Mouse (Mus musculus) NIH3T3 (cell line): Measurements from ENCODE around the gene Sik3.

Experiments
- DNase-seq: peaks from one replicate; pipeline ENCODE4 v3.0.0-alpha.2; 2012; ENCODE audit warnings: low read depth

Sik3 gene

GRCm38 (mm10) chr9:46012091-46013008 is at the start of gene Sik3, which contains the start of gene Pafah1b2:
TSS of gene Sik3 (plus strand) at chr9:46012820.
TSS of gene Pafah1b2 (minus strand) at chr9:46012690.
- peak; percentile 97 for DNase-seq

DNA sequence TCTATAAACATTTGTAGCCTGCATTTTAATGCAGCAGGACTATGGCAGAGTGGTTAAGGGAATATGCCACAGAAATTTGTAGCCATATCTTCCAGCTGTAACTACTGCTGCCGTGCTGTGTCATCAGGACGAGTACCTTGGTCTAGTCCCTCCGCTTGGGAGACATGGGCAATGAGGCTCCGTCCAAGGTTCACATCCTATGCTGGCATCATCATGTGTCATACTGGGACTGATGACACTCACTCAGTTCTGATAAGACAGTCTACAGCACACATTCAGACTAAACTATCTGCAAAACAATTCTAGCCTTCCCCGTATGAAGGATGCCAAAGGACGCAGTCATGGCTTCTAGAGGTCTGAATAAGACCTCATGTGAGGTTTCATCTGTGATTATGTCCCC is 49.0 kb upstream of the Sik3 start:
- DNase-seq = no peak

- DNase-seq = no peak
Observed at GRCm38 (mm10) chr9:45976884-45977283, 35.7 kb upstream of the Sik3 start.

DNA sequence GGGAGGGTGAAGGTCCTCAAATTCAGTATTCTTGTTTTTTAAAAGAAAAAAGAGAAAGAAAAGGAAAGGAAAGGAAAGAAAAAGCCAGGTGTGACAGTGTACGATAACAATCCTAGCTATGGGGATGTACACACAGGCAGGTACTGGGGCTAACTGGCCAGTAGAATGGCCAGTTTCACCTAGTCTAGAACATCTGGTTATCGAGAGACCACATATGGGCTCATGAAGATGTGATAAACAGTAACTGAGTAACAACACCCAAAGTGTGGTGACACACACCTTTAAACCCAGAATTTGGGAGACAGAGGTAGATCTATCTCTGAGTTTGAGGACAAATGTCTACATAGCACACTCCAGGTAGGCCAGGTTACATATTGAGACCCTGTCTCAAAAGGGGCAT is 32.8 kb upstream of the Sik3 start:
- DNase-seq = no peak

DNA sequence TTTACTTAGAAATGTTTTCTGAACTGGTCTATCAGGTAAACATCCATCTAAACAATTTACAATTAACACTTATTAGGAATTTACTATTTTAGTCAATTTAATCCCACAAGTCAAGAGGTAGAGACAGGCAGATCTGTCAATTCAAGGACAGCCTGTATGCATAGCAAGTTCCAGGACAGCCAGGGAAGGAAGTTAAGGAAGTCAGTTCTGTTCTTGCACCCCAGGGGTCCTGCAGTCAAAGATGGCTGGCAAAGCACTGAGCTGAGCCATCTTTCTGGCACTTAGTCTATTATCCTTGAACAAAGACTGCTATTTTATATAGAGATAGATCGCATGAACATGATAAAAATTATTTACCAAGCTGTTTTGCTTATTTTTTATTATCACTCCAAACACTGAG is 32.0 kb upstream of the Sik3 start:
- DNase-seq = no peak

DNA sequence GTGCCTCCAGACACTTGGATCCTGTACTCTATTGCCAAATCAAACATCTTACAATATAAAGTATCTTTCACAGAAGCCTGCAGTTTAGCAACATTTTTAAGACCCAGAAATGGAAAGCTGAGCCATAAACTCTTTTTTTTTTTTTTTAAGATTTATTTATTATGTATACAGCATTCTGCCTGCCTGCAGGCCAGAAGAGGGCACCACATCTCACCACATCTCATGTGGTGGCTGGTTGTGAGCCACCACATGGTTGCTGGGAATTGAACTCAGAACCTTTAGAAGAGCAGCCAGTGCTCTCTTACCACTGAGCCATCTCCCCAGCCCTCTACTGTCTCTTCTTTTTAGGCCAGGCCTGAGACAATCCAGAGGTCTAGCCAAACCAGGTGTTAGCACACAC is 31.3 kb upstream of the Sik3 start:
- peak; percentile 38 for DNase-seq

DNA sequence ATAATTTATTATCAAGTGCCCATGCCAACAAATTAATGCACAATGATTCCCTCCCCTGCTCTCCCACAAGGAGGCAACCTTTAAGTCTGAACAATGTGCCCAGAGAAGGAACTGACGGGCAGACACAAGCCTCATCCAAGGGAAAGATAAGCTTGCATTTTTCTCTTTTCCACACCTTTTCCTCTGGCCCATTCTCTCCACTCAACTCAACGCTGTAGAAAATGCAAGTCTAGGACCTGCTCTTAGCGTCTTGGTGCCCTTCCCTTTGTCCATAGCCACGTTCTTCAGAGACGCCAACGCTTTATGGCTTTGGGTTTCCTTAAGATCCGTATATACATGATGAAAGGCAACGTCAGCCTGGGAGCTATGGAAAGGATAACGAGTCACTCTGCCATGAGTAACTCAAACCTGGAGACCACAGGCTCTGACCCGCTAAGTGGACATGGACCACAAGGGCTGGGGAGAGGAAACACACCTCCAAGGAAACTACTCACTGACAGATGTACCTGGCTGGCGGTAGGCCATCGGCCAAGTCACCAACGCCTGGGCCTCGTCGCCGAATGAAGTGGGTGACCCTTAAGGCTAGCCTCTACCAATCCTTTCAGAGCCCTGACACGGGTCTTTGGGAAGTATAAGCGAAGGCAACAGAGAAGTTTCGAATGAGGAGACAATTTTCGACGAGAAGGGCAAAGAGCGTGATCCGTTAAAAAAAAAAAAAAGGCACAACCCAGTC is 28.8 kb upstream of the Sik3 start:
- peak; percentile 57 for DNase-seq

DNA sequence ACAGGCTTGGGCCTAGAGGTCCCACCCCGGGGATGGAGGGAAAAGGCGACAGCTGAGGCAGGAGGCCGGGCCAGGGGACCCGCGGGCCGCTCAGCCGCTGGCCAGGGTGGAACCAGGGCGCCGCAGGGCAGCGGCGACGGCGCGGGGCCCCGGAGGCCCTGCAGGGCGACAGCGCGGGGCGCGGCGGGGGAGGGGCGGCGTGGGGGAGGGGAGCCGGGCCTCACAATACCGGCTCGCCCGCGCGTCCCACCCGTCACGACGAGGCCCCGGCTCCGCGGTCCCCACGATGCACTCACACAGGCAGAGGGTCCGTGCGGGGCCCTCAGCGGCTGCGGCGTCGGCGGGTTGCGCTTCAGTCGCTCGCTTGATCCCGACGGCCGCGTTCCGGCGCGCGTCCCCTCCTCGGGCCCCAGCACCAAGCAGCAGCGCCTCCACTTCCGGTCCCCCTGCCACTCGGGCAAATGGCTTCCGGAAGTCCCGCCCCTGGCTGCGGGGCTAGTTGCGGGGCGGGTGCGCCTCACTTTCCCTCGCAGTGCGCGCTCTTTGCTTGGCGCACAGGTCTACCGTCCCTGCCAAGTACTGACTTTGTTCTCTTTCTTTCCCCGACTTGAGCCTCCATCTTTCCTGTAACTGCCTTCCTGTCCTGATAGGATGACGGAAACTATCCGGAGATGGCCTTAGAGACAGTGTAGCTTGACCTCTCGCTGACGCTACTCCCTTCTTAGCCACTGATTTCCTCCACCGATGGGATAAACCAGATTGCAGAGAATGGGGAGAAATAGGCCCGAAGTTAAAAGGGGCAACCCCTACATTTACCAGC is 28.0 kb upstream of the Sik3 start:
- DNase-seq = peak; percentile 90

DNA sequence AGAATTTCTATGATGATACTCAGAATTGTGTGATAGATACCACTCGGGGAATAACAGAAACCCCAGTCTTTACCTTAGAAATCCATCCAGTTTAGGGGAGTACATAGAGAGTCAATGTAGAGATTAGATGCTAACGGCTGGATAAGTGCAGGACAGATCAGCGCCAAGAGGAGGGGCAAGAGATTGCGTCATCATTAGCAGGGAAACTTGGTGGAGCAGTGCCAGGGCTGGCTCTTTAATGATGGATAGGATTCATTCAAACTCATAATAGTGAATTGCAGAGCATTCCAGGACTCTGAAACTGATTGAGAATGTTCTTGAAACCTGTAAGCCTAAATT is 27.4 kb upstream of the Sik3 start:
- DNase-seq = peak; percentile 89

- no peak for DNase-seq
Observed at GRCm38 (mm10) chr9:45999009-45999408, 13.6 kb upstream of the Sik3 start.

DNA sequence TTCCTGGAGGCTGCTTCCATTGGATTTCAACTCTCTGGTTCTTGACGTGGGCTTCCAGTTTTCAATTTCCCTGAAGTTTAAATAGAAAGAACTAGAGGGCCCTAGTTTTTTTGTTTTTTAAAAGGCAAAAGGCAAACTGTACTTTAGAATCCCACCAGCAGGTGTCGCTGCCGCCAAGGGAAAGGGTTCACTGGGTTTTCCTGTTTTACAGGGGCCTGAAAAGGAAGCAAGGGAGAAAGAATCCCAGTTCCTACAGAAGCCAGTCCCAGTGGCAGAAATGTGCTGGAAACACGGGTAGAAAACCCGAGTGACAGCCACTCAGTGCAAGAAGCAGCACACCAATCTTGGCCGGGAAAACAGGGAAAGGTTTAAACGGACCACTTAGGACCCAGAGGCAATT is 8.9 kb upstream of the Sik3 start:
- peak; percentile 88 for DNase-seq

- no peak for DNase-seq
Observed at GRCm38 (mm10) chr9:46004529-46004928, 8.1 kb upstream of the Sik3 start.

- DNase-seq = no peak
Observed at GRCm38 (mm10) chr9:46006224-46006623, 6.4 kb upstream of the Sik3 start.

DNA sequence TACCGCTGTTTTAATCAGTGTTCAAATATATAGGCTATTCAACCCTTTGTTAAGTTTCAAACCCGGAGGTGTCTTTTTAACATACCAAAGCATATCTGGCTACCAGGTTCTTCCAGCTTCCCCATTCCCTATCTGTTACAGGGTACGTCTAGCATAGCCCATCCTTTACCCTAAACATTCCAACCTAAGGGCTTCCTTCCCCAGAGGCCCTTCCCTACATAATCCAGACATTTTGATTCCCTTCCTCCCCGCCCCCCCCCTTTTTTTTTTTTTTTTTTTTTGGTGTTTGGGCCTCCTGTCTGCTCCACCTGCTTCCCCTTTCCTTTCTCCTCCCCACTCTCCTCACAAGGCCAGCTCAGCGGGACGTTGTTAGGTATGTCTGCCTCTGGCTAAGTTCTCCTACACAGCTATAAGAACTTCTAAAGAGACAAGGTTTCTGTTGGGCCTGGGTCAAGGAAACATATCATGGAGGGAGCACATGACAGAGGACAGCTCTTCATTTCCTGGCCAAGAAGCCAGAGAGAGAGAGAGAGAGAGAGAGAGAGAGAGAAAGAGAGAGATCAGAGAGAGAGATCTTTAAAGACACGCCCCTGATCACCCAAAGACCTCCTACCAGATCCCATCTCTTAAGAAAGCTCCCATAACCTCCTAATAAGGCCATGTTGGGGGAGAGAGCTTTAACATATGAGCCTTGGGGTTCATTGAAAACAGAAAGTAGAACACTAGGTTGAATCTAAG is 3.5 kb upstream of the Sik3 start:
- no peak for DNase-seq

- no peak for DNase-seq
Observed at GRCm38 (mm10) chr9:46009669-46009983, 3.0 kb upstream of the Sik3 start.

DNA sequence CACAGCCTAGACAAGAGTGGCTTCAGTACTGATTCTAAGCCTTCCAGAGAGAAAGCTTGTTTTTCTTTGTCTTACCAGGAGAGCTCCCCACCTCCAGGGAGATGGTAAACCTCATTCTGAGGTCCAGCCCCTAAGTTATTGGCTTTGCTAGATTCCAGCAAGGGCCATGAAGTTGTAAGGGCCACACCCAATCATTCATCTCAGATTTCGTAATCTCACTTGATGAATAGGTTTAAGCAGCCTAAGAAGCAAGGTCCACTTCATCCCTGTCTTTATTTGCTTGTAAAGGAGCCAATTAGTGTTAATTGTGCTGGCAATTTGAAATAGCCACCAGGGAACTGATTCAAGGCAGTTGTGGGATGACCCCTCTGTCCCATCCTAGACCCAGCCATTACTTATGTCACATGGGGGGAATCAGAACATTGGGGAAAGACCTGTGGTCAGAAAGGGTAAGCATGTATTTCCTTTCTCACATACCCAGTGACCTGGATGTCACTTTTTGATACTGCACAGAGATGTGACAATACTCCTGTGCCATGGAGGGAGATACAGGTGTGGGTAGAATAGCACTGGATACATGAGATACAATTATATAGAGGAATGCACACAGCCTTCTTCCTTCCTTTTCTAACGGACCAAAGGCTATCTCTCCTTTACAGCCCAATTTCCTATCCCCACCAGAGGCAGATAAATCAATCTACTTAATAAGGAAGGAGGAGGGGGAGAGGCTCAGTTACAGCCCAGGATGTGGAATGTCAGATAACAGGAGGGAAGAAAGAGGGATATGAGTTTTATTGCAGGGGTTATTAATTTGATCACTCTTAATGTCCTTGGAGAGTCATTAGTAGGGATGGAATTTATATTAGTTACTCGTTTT is 1.3 kb upstream of the Sik3 start:
- DNase-seq = peak; percentile 45

- peak; percentile 55 for DNase-seq
Observed at GRCm38 (mm10) chr9:46013009-46013586, 478 bp downstream of the Sik3 start.

DNA sequence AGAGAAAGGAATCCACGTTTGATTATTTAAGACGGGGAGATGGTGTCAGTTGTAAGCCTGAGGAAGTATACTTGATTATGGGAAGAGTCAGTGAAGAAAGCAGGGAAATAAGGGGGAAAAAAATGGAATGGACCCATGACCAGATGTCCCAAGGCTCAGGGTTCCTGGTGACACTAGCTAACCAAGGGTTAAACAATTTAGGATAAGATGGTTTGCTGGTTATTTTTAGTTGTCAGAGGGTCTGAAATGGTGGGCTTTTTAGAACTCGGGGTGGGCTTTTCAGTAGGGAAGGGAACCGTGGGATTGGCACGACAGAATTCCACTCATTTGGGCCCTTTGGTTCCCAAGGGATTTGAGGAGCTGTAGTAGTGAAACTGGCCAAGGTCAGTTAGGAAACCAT is 996 bp downstream of the Sik3 start:
- DNase-seq = no peak

DNA sequence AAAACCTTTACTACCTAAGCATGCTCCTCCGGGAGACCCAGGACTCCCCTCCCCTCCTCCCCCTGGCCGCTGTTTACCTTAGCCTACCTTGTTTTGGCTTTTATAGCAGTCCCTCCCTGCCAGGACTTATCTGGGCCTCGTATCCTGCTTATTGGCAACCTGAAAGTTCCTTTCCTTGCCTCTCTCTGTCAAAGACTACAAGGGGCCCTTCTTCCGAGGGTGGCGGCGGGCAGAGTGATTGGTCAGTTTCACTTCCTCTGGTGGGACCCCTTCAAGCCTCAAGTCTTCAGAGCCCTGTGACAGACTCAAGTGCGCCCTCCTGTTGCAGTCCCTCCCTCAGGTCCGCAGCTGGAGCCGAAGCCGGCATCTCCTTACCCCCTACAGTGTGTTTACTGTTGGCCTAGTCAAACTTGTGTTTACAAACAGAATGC is 1.6 kb downstream of the Sik3 start:
- peak; percentile 50 for DNase-seq

DNA sequence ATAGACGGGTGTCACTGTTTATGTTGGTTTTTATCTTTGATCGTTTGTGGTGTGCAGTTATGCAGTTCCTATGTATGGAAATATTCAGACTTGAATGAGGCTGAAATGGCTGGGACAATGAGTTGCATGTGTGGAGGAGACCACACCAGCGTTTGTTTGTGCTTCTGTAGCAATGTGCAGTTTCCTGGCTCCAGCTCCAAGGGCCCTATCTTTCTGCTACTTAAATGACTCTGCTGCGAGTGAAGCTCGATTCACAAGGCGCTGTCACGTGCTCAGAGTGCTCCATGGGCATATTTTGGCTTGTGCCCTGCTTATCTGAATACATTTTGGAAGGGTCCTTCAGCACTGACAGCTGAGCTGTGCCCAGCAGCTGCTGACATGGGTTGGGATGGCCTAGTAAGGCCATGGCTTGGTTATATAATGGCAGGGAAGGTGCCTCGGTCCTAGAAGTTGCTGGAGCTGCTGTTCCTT is 2.5 kb downstream of the Sik3 start:
- DNase-seq = no peak
